Mouse (Mus musculus): ENCODE results near the gene Ddx19b. TPM values are rescaled to one million over a fixed set of nuclear protein-coding genes. Genes with fewer than 3 reads are reported as not detected.
"Not testable (repeated sequence)": the region's sequence is repeated elsewhere in the genome, so short reads cannot be mapped to it uniquely, and the experiment has no call there.

The Ddx19b gene
- total and polyA plus RNA-seq, 2 experiments from 2014 or later, result 5.0 to 11.0 TPM

DNA sequence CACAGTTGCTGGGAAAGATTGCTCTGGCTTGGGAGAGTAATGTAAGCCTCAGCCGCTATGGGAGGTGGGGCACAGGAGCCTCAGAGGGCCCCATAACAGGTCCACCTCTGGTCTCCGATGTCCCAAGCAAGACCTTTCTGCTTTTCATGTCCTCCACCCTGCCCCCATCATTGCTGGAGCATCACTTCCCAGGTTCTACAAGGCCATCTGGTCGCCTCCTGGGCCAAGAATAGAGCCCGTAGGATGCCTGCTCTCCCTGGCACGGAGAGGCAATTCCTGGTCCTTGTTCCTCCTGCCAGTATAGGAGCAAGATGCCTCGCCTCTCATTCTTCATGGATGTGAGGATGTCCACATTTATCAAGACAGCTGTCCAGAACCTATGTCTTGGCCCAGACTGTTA is 71.6 kb downstream of the Ddx19b start:
- Histone ChIP-seq H3K4me3 (ENCODE audit: low read depth, low read length) (no peak overlapping the region), H3K36me3 (ENCODE audit: insufficient read depth, low read length) (peaks cover 38% of the 10 kb centered on the region), H3K9me3 (ENCODE audit: low read length) (no peaks in the 10 kb centered on the region), H3K4me1 (ENCODE audit: insufficient read depth, low read length) (no peaks in the 10 kb centered on the region), H3K27me3 (ENCODE audit: insufficient read depth, low read length) (no peaks in the 10 kb centered on the region), H3K4me2 (ENCODE audit: low read depth, low read length, poor library complexity, severe bottlenecking) (no peak overlapping the region), H3K27ac (ENCODE audit: low read depth, low read length) (no peak overlapping the region), H3K9ac (replicated peaks; ENCODE audit: low read length, poor library complexity, severe bottlenecking) (no peak overlapping the region)
- WGBS, result 95% methylated on average over 6 of the region's 6 CpGs
- ATAC-seq (ENCODE audit: low FRiP score) (no peak), DNase-seq (ENCODE audit: low spot score) (no peak)
- TF ChIP-seq CTCF (IDR thresholded peaks at IDR 0.05), result no peak

DNA sequence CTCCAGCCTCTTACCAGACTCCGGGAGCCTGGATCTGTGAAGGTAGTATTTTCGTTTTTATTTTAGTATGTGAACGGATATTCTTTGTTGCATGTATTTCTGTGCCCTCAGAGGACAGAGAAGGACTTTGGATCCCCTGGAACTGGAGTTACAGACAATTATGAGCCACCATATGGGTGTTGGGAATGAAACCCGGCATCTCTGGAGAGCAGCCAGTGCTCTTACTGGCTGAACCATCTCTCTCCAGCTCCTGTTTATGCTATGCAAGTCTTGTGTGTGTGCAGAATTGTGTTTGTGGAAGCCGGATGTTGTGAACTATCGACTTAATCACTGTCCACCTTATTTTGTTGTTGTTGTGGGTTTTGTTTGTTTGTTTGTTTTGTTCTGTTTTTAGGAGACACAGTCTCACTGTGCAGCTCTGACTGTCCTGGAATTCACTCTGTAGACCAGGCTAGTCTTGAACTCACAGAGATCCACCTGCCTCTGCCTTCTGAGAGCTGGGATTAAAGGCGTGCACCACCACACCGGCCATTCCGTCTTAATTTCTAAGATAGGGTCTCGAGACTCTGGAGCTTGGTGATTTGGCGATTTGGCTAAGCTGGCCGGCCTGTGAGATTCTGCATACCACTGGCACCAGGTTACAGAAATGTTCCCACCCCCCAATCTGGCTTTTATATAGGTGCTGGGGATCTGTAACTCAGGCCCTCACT is 72.3 kb downstream of the Ddx19b start:
- DNase-seq (ENCODE audit: low spot score) (no peak), ATAC-seq (ENCODE audit: low FRiP score) (no peak)
- Histone ChIP-seq H3K4me2 (ENCODE audit: low read depth, low read length, poor library complexity, severe bottlenecking) (no peak overlapping the region), H3K4me1 (ENCODE audit: insufficient read depth, low read length) (no peaks in the 10 kb centered on the region), H3K27ac (ENCODE audit: low read depth, low read length) (no peak overlapping the region), H3K36me3 (ENCODE audit: insufficient read depth, low read length) (peaks cover 38% of the 10 kb centered on the region), H3K4me3 (ENCODE audit: low read depth, low read length) (no peak overlapping the region), H3K27me3 (ENCODE audit: insufficient read depth, low read length) (no peaks in the 10 kb centered on the region), H3K9me3 (ENCODE audit: low read length) (no peaks in the 10 kb centered on the region), H3K9ac (replicated peaks; ENCODE audit: low read length, poor library complexity, severe bottlenecking) (no peak overlapping the region)
- TF ChIP-seq CTCF (IDR thresholded peaks at IDR 0.05), result no peak
- 94% methylated on average over 12 of the region's 12 CpGs for WGBS

DNA sequence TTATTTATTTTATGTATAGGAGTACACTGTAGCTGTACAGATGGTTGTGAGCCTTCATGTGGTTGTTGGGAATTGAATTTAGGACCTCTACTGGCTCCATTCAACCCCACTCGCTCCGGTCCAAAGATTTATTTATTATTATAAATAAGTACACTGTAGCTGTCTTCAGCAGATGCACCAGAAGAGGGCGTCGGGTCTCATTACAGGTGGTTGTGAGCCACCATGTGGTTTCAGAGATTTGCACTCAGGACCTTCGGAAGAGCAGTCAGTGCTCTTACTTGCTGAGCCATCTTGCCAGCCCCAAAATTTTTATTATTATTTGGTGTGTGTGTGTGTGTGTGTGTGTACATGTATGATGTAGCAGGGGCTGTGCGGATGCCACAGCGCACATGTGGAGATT is 73.0 kb downstream of the Ddx19b start:
- H3K27me3 ChIP-seq (ENCODE audit: insufficient read depth, low read length); H3K27ac ChIP-seq (ENCODE audit: low read depth, low read length); H3K9ac ChIP-seq (replicated peaks; ENCODE audit: low read length, poor library complexity, severe bottlenecking); H3K4me1 ChIP-seq (ENCODE audit: insufficient read depth, low read length); H3K4me3 ChIP-seq (ENCODE audit: low read depth, low read length); ATAC-seq (ENCODE audit: low FRiP score); H3K9me3 ChIP-seq (ENCODE audit: low read length); H3K4me2 ChIP-seq (ENCODE audit: low read depth, low read length, poor library complexity, severe bottlenecking); DNase-seq (ENCODE audit: low spot score): not testable (repeated sequence)
- peaks cover 38% of the 10 kb centered on the region for H3K36me3 ChIP-seq (ENCODE audit: insufficient read depth, low read length)
- WGBS, result 91% methylated on average over 7 of the region's 7 CpGs

DNA sequence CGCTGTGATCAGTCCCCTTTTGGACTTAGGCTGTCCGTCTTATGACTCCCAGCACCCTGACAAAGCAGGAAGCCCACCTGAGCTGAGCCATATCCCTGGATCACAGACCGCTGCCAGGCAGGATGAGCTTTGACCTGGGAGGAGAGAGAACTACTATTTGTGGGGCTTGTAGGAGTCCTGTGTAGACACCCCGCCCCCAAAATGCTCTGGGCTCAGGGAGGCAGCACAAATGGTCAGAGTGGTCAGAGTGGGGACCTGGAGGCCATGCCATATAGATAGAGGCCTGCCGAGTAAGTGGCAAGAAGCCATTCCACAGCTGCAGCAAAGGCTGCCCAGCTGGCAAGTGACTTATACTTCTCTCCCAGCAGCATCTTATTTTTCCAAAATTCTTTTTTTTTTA is 73.4 kb downstream of the Ddx19b start:
- ATAC-seq (ENCODE audit: low FRiP score) (no peak), DNase-seq (ENCODE audit: low spot score) (no peak)
- peaks cover 38% of the 10 kb centered on the region for H3K36me3 ChIP-seq (ENCODE audit: insufficient read depth, low read length)
- WGBS, result 92% methylated on average over 5 of the region's 5 CpGs
- no peaks in the 10 kb centered on the region for H3K9me3 ChIP-seq (ENCODE audit: low read length)
- H3K27ac ChIP-seq (ENCODE audit: low read depth, low read length), result no peak overlapping the region
- no peak for TF ChIP-seq CTCF (IDR thresholded peaks at IDR 0.05)
- no peaks in the 10 kb centered on the region for H3K4me1 ChIP-seq (ENCODE audit: insufficient read depth, low read length)
- no peak overlapping the region for H3K4me3 ChIP-seq (ENCODE audit: low read depth, low read length)
- H3K4me2 ChIP-seq (ENCODE audit: low read depth, low read length, poor library complexity, severe bottlenecking), result no peak overlapping the region
- H3K9ac ChIP-seq (replicated peaks; ENCODE audit: low read length, poor library complexity, severe bottlenecking), result no peak overlapping the region
- H3K27me3 ChIP-seq (ENCODE audit: insufficient read depth, low read length), result no peaks in the 10 kb centered on the region

DNA sequence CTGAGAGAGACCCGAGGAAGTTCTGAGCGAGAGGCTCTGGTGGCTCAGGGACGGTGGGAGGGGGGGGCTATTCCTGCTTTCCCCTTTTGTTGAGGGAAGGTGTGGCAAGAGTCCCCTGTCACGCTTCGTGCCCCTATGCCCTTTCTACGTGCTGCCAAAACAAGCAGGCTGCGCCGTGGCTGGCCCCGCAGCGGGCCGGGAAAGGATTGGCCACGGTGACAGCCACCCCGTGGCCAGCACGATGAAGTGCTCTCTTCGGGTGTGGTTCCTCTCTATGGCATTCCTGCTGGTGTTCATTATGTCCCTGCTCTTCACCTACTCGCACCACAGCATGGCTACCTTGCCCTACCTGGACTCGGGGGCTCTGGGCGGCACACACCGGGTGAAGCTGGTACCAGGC is 74.1 kb downstream of the Ddx19b start:
- Histone ChIP-seq H3K36me3 (ENCODE audit: insufficient read depth, low read length) (peaks cover 37% of the 10 kb centered on the region), H3K27ac (ENCODE audit: low read depth, low read length) (no peak overlapping the region), H3K9me3 (ENCODE audit: low read length) (no peaks in the 10 kb centered on the region), H3K4me3 (ENCODE audit: low read depth, low read length) (no peak overlapping the region), H3K4me1 (ENCODE audit: insufficient read depth, low read length) (no peaks in the 10 kb centered on the region), H3K9ac (replicated peaks; ENCODE audit: low read length, poor library complexity, severe bottlenecking) (no peak overlapping the region), H3K4me2 (ENCODE audit: low read depth, low read length, poor library complexity, severe bottlenecking) (no peak overlapping the region), H3K27me3 (ENCODE audit: insufficient read depth, low read length) (no peaks in the 10 kb centered on the region)
- WGBS, result 91% methylated on average over 19 of the region's 19 CpGs
- DNase-seq (ENCODE audit: low spot score), result no peak
- TF ChIP-seq CTCF (IDR thresholded peaks at IDR 0.05), result no peak
- ATAC-seq (ENCODE audit: low FRiP score), result no peak

DNA sequence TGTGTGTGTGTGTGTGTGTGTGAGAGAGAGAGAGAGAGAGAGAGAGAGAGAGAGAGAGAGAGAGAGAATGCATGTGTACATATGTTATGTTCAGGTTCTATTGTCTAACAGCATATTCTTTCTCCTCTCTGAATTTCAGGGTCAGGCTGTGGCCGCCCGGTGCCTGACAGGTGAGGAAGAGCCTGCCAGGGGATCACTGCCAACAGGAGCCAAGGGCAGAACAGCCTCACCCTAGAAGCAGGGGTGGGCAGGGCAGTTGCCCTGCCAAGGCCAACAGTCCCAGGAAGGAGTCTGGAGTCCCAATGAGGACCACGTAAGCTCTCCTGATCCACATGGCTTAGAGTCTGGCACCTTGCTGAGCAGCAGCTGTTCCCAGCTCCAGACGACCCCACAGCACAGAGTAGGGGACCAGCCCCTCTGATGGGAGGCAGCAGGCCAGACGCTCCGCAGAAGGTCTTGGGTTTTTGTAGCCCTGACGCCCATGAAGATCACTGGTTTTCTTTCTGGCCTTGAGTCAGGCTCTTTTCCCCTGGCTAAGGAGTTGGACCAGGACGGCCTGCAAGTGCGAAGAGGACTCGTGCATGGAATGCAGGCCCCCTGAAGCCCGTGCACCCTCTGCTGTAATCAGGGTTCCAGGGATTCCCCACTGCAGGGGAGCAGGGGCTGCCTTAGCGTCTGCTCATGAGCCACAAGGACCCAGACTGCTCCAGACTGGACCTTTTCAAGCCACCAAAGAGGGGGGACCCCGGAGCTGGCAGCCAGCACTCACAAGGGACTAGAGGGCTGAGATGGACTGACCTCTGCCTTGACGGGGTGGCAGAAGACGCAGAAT is 74.7 kb downstream of the Ddx19b start:
- H3K9ac ChIP-seq (replicated peaks; ENCODE audit: low read length, poor library complexity, severe bottlenecking), result no peak overlapping the region
- no peak for TF ChIP-seq CTCF (IDR thresholded peaks at IDR 0.05)
- H3K9me3 ChIP-seq (ENCODE audit: low read length), result no peaks in the 10 kb centered on the region

More for the DNA sequence above, 74.7 kb downstream of the Ddx19b start:
- Histone ChIP-seq H3K4me1 (ENCODE audit: insufficient read depth, low read length) (no peaks in the 10 kb centered on the region), H3K4me2 (ENCODE audit: low read depth, low read length, poor library complexity, severe bottlenecking) (no peak overlapping the region), H3K27me3 (ENCODE audit: insufficient read depth, low read length) (no peaks in the 10 kb centered on the region), H3K36me3 (ENCODE audit: insufficient read depth, low read length) (peaks cover 31% of the 10 kb centered on the region), H3K4me3 (ENCODE audit: low read depth, low read length) (no peak overlapping the region), H3K27ac (ENCODE audit: low read depth, low read length) (no peak overlapping the region)
- peak; percentile 60 for DNase-seq (ENCODE audit: low spot score)
- no peak for ATAC-seq (ENCODE audit: low FRiP score)
- WGBS, result 83% methylated on average over 15 of the region's 15 CpGs
